Mouse (Mus musculus) stomach, postnatal 0 days (tissue): Measurements from ENCODE around the gene Iqub.

ENCODE experiments used
- CTCF ChIP-seq: IDR thresholded peaks from 2 replicates; pipeline ENCODE4 v1.5.1; 2016; ENCODE audit warnings: antibody characterized with exemption, low read depth, mild to moderate bottlenecking, moderate library complexity
- EP300 ChIP-seq: optimal IDR thresholded peaks from 2 replicates; pipeline ENCODE3; 2016; ENCODE audit warnings: antibody characterized with exemption

DNA sequence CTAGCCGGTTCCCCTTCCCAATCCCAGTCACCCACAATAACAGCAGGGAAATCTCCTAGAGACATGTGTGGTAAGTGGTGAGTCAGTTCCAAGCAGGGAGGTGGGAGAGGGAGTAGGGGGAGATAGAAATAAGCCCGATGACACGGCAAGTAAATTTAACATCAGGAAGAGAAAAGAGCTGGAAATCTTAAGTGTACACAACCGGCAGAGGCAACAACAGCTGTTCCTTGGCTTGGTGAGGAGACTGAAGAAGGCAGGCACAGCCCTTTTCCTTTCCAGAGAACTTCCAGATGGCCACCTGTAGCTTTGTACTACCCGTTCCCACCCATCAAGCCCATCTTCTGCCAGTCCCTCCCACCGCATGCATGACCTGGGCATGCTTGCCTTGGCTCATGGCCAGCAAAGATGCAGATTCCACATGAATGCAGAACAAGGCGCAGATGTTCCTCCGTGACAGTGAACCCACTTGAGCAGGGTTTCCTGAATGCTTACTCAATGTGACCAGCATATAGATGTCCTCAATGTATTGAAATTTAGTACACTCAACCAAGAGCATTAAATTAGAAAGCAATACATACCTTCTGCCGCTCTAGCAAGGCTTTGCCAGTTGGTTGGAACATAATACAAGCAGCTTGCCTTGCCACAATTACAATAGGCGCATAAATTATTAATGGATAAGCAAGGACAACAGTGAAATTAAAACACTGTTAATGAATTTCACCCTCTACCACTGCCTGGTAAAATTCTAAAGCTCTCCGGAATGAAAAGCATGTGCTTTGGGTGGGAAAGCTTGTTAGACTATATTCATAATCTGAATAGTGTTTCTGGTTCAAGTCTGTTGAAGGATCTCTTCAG lies 106.1 kb downstream of the Iqub start:
- TF ChIP-seq CTCF = no peak
- no peak for TF ChIP-seq EP300
